Mouse (Mus musculus) mature B cell (primary cell): ENCODE data around the gene Tspan1.

Source experiments
- in situ Hi-C: fragments of 300-500 bp; cut with MboI; formaldehyde crosslinking; loops from 2 replicates; pipeline ENCODE4 v1.14.3; 2019

Tspan1 gene

DNA sequence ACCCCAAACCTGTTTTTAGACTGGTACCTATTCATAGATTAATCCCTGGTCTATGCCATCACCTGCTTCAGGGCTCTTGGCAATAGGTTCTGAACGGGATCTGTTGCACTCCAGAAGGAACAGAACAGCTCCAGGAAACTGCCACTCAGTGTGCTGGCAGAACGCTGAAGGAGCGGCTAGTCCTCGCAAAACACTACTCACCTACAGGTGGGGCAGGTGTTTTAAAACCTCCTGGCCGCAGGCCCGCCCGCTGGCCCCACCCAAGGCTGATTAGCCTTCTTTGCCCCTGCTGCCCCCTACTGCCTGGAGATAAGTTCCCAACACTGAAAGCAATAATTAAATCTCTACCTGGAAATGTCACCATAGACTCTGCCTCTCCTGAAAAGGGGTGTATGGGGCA, at the start of gene Tspan1:
Tspan1 (minus strand) TSS at position 198 of the 400 bp plus-strand sequence.
- in situ Hi-C loops: no loop called here

DNA sequence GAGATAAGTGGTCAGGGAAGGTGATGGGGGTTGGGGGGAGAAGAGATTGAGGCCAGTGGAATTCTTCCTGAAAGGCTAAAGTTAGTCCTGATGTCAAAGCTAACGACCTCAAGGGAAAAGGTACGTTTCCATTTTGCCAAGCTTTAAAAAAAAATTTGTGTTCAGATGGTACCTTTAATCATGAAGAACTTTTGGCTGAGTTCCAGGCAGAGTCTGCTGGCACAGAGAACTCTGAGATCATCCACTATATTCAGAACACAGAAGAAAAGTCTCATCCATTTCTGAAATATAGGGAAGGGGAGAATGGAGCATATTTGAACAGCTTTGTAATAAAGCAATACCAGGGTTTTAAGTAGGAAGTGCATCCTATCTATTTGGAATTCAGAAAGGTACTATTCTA, 49.6 kb upstream of the Tspan1 start:
- in situ Hi-C loops: no loop called here

DNA sequence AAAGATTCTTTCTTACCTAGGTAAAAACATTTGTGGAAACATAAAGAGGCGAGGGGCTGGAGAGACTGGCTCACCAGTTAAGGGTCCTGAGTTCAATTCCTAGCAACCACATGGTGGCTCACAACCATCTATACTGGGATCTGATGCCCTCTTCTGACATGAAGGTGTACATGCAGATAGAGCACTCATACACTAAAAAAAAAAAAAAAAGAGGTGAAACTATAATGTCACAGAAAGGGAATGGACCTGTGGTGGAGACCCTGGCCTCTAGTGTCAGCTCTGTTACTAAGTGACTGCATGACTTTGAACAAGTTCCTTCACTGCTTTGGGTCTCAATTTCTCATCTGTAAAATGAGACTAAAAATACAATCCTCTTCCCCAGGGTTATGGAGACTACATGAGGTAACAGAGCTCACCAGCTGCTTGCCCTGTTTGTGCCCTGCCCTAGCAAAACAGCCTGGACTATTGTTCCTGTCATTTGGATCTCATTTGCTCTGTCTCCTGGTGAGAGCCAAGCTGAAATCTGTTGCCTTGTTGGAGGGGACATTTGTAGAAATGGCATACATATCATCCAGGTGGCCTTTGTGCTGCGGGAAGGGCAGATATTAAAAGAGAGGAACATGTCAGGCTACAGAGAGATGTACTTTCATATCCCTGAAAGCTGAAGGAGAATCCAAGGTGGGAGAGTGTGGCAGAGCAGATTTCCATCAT, 48.6 kb upstream of the Tspan1 start:
- in situ Hi-C loops: no loop called here

DNA sequence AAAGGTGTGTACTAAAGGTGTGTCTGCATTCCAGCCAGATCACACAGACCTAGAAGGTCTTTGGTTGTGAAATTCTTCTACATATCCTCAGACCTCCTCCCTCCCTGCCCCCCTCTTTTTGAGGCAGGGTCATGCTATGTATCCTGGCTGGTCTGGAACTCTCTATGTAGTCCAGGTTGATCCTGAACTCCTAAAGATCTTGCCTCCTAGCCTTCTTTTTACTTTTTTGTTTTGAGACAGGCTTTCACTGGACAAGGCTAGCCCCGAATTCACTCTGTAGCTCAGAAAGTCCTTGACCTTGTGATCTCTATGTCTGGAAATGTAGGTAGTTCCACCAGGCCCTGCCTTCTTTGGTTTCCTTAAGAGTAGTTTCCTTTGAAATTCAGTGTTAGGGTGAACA, 41.5 kb upstream of the Tspan1 start:
- in situ Hi-C loops: no loop called here

DNA sequence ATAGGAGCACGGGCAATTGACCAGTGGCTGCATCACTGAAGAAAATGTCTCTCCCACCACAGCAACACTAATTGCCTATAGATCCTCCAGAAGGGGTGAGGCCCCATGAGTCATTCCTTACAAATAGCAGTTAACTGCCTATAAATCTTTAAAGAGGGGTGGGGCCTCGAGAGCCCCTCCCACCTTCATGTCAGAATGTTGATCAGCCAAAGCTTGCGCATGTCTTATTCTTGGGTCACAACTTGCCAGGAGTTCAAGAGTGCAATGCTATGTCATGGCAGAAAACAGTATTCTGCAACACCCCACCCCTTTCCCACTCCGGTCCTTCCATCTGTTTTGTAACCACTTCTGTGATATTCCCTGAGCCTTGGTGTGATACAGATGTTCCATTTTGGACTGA, 39.1 kb upstream of the Tspan1 start:
- in situ Hi-C loops: no loop called here

DNA sequence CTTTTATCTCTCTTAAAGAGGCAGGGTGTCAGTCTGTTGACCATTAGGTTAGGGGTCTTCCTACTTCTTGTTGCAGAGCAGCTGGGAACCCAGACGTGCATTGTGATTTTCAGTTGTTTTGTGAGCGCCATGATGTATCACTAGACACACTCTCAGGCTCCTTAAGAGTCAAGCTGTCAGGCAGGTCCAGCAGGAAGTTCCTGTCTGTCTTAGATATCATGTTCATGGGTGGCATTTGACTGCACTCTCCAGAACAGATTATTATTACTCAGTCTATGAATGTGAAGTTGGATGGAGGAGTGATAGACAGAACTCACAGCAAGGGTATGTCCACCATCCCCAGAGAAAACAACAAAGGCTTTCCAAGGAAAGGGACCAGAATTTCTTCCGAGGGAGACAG, 37.0 kb upstream of the Tspan1 start:
- in situ Hi-C loops: no loop called here

DNA sequence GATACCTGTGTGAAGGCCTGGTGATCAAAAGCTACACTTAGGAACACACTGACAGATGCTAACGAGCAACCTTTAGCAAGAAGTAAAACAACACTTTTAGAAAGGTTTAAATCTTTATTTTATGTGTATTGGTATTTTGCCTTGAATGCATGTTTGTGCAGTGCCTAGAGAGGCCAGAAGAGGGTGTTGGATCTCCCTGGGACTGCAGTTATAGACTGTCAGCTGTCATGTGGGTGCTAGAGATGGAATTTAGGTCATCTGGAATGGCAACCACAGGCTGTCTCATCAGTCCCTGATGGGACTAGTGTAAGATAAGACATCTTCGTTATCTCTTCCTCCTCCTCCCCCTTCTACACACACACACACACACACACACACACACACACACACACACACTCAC, 31.0 kb upstream of the Tspan1 start:
- in situ Hi-C loops: no loop called here

DNA sequence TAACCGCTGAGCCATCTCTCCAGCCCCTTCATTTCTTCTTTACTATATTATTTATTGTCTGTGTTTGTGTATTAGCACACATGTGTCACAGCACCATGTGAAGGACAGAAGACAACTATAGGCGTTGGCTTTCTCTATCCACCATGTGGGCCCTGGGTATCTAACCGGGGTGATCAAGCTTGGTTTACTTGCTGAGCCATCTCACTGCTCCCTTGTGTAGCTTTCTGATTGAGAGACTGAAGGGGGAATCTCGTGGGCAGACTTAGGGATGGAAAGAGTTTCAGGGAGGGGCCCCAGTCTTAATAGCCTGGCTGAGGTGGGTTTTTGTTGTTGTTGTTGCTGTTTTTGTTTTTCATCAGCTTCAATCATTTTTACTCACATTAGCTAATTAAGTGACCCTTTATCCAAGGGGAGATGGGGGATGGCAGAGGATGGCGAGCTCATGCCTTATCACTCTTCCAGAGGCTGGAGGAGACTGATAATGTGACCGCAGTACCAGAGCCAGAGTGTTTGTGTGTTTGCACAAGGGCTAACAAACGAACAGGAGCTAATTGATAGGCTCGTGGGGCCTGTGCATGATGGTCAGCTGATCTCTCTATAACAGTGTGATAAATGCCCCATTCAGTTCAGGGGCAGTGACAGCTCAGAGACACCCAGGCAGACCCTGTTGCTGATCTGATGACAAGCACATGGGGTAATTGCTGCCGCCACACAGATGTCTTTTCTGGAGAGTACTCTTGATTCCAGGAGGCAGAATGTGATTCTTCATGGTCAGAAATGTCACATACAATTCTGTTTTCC, 26.4 kb upstream of the Tspan1 start:
- in situ Hi-C loops: no loop called here

DNA sequence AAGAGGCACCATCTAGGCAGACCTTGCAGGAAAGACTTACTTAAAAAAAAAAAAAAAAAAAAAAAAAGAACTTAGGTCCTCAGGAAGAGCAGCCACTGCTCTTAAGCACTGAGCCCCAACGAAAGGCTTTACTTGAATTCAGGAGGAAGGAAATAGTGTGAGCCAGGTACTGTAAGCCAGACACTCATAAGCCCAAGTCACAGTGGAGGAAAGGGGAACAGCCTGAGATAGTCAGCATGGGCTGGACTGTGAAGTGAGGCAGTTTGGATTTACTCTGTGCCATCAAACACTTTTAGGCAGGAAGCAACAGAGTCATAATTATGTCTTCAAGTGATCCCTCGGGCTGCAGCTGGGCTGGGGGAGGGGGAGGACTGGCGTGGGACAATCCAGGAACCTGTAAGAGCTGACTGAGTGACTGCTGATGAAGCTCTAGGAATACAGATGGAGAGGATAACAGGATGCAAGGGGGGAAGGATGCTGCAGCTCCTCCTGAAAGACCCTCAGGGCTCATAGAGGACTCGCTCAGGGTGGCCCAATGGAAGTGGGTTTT, 25.0 kb upstream of the Tspan1 start:
- in situ Hi-C loops: no loop called here

DNA sequence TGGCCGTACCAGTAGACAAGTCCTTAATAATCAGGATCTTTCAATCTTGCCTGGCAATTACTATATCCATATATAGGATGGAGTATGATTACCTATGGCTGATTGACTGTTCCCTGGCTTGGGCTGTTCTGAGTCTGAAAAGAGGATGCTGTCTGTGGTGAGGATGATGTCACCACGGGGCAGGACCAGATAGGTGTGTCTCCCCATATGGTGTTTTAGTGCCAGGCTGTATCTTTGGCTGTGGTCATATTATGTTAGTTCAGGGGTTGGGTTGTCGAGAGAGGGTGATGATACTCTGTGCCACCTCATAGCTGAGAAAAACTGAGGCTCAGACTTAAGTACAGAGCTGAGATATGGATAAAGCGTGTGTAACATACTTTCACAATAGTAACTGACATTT, 17.7 kb upstream of the Tspan1 start:
- in situ Hi-C loops: no loop called here

DNA sequence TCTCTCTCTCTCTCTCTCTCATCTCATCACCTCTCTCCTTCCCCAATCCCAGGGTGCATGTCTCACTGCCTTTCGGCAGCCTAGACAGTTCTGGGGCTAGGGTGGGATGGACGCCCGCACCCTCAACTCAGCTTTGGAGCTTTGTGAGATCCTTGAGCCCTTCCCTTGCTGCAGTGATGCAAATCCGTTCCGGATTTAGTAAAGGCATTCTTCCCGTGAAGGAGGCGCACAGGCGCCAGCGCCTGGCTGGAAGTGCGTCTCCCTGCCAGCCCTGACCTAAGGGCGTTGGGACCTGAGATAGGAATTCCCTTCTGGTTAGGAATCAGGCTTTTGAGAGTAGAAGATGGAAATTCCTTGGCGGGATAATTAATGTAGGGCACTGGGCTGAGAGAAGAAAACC, 15.3 kb upstream of the Tspan1 start:
- in situ Hi-C loops: no loop called here

DNA sequence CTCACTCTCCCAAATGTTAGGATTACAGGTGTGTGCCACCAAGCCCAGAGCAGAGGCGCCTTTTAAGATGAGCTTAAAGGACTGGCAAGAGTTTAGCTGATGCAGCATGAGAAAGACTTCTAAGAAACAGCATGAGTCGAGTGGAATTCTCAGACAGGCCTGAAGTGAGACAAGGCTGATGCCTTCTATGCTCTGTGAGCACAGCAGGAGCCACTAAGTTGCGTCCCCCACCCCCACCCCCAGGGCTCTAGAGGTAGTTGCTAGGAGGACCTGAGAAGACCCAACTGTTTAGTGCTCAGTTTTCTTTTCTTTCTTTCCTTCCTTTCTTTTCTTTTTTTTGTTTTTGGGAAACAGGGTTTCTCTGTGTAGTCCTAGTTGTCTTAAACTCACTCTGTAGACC, 14.7 kb upstream of the Tspan1 start:
- in situ Hi-C loops: no loop called here

DNA sequence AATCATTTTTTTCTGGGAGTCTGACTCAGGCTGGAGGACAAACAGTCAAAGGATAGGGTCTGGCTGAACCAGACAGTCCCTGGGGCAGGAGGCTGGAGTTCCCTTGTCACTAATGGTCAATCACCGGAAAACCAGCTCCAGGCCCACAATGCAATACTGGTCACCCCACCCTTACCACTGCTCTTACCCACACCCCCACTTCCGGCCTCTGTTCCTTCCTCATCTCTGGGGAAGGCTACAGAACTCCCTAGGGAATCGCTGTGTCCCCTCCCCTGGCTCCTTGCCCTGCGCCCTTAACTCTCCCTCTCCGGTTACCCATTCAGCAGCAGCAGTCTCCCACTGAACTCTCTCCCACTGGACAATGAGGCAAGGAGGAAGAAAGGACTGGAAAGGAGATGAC, 9.7 kb upstream of the Tspan1 start:
- in situ Hi-C loops: no loop called here

DNA sequence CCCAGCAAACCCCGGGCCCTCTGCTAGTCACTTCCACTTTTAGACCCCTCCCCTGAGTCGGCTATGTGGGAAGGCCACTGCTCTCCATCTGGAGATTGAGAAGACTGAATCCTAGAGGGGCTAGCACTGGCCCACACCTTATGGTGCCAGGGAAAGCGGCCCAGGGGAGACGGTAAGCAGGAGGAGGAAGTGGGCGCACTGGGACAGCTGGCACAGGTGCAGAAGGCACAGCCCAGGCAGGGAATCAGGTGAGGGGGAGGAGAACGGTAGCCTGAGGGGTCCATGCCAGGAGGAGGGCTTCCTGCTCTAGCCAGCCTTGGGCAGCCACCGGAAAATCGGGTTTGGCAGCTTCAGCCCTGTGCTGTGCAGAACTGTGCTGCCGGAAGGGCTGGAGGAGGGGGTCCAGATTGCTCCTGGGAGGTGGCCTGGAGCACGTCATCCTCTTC, 9.2 kb upstream of the Tspan1 start:
- in situ Hi-C loops: no loop called here

DNA sequence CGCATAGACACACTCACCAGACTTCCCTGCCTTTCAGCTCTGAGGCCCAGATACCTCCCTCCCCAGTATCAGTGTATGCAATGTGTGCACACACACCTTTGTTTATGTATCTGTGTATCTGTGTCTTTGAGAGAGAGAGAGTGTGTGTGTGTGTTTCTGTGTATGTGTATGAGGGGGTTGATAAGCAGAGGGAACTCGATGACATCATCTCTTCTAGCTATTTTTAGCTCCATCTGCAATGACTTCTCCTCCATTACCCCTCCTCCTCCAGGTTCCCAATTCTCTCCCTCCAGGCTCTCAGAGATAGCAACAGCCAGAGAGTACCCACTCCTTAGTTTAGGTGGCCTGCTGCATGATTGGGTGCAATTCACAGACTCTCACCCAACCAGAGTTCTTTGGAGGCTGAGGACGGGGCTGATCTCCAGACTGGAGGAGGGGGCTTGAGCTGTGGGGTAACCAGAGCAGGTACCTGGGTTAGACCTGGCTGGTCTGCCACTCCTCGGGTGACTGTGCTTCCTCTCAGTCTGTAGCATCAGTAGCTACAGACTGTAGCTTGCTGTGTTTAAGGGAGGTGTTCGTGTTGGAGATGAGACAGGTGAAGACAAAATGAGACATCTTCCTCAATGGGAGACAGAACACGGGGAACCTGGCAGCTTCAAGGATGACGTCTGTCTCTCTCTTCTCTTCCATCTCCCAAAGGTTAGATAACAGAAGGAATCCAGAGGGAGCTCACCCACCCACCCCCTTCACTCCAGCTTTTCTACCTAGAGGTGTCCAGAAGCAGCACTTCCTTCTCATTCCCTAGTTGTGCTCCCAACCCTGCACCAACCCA, 8.5 kb upstream of the Tspan1 start:
- in situ Hi-C loops: no loop called here

DNA sequence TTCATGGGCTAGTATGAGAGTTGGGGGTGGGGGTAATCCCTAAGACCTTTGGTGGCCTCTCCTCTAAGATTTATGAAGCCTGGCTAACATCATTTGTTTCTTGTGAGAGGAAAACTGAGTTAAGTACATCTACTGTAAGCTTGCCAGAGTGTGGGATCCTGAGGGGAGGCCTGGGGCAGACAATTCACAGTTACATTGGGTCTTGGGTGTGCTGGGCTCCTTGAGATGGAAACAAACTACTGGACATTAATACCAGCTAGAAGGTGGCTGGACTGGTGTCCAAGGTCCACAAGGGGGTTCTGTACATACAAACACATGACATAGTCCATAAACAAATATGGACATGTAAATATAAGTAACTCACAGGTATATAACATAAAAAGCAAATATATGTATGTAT, 7.7 kb upstream of the Tspan1 start:
- in situ Hi-C loops: no loop called here

DNA sequence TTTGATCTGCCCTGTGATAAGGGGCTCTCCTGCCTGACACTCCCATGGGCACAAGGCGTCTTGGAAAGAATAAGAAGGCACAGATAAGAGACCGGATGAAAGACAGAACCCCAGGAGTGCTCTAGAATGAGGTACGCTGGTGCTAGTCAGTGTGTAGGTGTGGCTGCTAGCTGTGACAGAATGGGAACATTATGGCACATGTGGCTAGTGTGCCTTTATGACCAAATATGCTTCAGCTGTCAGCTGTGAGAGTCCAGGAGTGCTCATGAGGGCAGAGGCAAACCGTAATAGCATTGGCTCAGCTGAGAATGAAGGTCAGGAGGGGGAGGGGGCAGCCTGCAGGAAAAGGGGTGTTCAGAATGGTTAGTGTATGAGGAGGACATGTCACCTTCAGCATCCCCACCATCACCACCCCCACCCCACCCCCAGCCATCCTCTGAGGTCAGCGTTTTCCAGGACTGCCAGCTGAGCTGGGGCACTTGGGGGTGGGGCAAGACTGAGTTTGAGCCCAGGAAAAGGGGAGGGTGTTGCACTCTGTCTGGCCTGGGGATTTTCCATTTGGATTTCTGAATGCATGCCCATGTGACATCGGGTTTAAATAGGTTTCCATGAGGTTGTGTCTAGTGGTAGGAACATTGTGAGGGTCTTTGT, 7.2 kb upstream of the Tspan1 start:
- in situ Hi-C loops: no loop called here

DNA sequence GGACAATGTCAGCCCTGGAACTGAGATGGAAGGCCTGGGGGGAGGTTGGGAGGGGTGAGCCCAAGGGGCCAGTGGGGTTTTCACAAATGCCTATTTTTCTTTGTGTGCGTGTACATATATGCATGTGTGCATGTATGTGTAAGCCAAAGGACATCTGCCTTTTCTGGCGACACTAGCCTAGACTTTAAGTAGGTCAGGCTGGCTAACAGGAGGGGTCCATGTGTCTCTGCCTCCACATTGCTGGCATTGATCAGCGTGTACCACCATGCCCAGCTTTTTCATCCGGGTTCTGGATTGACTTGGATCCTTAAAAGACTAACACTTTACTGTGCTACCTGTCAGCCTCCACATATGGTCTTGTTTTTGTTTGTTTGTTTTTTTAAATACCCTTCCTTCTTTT, 6.4 kb upstream of the Tspan1 start:
- in situ Hi-C loops: no loop called here

DNA sequence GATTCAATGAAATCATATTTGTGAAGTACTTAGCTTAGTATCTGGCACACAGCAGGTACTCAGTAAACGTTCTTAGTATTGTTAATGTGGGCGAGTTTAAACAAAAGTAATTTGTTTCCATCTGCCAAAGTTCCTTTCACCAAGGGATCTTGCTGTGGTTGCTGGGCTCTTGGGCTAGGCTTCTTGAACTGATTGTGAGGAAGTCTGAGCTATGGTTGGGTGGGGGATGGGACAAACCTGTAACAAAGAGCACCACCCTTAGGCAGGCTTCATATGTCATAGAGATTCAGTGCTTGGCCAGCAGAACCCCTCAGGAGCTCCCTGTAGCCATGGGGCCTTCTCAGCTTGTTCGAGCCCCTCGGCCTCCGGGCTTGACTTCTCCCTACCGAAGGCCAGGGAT, 5.7 kb upstream of the Tspan1 start, which contains the start of the genes 1700042G07Rik and Gm49337:
1700042G07Rik (plus strand) TSS at position 301 of the 400 bp plus-strand sequence.
Gm49337 (plus strand) TSS at position 313 of the 400 bp plus-strand sequence.
- in situ Hi-C loops: no loop called here

DNA sequence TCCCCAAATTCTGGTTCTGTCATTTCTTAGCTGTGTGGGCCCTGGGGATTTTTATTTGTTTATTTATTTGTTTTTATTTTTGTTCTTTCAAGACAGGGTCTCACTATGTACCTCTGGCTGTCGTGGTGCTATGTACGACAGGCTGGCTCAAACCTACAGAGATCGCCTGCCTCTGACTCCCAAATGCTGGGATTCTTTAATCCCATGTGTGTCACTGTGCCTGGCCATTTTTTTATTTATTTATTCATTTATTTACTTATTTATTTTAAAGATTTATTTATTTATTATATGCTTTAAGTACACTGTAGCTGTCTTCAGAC, 1.9 kb upstream of the Tspan1 start:
- in situ Hi-C loops: no loop called here

DNA sequence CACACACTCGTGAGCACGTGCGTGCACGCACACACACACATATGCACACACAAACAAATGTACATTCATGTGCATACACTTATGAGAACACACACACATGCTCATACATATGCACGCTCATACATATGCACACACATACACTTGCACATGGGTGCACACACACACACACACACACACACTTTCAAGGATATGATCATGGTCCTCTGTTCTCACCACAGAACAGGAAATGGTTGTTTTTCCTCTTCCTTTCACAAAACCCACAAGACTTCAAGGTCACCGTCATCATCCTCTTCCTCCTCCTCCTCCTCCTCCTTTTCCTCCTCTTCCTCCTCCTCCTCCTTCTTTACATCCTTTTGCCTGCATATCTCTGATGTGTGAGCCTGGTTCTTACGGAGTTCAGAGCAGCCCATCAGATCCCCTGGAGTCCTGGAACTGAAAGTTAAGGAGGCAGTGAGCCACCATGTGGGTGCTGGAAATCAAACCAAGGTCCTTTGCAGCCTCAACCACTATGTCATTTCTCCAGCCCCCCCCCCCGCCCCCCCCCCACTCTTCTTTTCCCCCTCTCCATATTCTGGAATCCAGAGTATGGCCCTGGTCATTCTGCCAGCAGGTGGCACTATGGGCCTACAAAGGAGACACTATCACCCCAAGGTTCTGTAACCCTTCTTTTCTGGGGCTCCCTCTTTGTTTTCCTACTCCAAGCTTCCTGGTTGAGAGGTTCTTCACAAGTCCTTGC, 1.4 kb upstream of the Tspan1 start:
- in situ Hi-C loops: no loop called here
